Mouse (Mus musculus) testis, adult 2 months (tissue): ENCODE results near the gene B3gnt3.

Experiments used
- CTCF ChIP-seq: fragments of 200-500 bp; IDR thresholded peaks from 2 replicates; pipeline ENCODE4 v1.5.1; 2012; ENCODE audit warnings: low read depth, mild to moderate bottlenecking, inconsistent platforms, low read length, moderate library complexity; ENCODE audit not compliant: control insufficient read depth, insufficient read depth, insufficient replicate concordance
- POLR2A ChIP-seq: fragments of 200-500 bp; IDR thresholded peaks from 2 replicates; pipeline ENCODE4 v1.6.1; 2012; ENCODE audit warnings: low read depth, mild to moderate bottlenecking, inconsistent platforms, low read length, moderate library complexity; ENCODE audit not compliant: control insufficient read depth

- TF ChIP-seq POLR2A (no peak), CTCF (no peak)
Measured at GRCm38 (mm10) chr8:71680471-71680870, 21.1 kb downstream of the B3gnt3 start.
